Mouse (Mus musculus): ENCODE measurements around the gene Cxcr1. TPM values are rescaled to one million over a fixed set of nuclear protein-coding genes. Genes with fewer than 3 reads are reported as not detected.

Cxcr1 gene
- polyA plus RNA-seq, 1 experiment from 2014 or later = not detected

GRCm38 (mm10) chr1:74219922-74220321 is 25.5 kb upstream of the Cxcr1 start:
- H3K27ac ChIP-seq (replicated peaks) = no peak overlapping the region

DNA sequence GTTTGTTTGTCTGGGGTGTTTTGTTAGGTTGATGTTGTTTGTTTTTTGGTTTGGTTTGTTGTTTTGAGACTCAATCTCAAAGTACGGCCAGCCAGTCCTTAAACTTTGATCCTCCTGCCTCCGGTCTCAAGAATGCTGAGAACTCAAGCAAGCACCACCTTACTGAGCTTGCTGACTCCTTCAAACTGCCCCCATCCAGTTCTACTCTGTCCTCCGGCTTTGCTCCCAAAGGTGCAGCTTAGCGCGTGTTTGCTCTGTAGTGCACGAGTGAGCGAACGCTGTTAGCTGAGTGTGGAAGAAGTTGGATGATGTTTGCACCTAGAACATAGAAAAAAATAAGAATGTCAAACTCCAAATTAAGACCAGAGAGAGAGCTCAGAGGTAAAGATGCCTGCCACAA is 14.5 kb upstream of the Cxcr1 start:
- H3K4me3 ChIP-seq = no peak overlapping the region
- WGBS = 93% methylated on average over 8 of the region's 8 CpGs
- no peaks in the 10 kb centered on the region for H3K27me3 ChIP-seq (replicated peaks; ENCODE audit: low read depth, poor library complexity, severe bottlenecking)
- no peak for DNase-seq (ENCODE audit: low spot score)
- no peaks in the 10 kb centered on the region for H3K36me3 ChIP-seq (replicated peaks)
- peaks cover 2% of the 10 kb centered on the region; the same call in 1 of the 2 replicates for H3K4me1 ChIP-seq
- no peak overlapping the region for H3K27ac ChIP-seq (replicated peaks)
- H3K9me3 ChIP-seq = no peaks in the 10 kb centered on the region

More at GRCm38 (mm10) chr1:74219922-74220321, 25.5 kb upstream of the Cxcr1 start:
- no peaks in the 10 kb centered on the region for H3K36me3 ChIP-seq (replicated peaks)
- no peak for DNase-seq (ENCODE audit: low spot score)
- no peaks in the 10 kb centered on the region for H3K27me3 ChIP-seq (replicated peaks; ENCODE audit: low read depth, poor library complexity, severe bottlenecking)
- H3K9me3 ChIP-seq = no peaks in the 10 kb centered on the region
- no peaks in the 10 kb centered on the region for H3K4me1 ChIP-seq
- H3K4me3 ChIP-seq = no peak overlapping the region
- 90% methylated on average over 7 of the region's 7 CpGs for WGBS

DNA sequence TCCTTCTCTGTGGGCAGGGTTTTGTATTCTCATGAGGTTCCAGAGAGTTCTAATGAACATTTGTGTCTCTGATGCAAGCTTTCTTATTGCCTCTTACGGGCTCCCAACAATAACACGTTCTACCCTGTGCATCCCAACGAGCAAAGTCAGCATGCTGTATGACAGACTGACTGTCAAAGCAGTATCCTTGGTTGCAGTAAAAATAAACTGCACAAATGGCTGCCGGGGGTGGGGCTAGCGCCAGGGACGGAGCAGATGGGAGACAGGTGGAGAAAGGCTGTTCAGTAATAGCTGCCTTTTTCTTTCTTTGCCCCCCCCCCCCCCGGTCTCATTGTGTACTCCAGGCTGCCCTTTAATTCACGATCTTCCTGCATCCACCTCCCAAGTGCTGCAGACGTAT is 13.5 kb upstream of the Cxcr1 start:
- Histone ChIP-seq H3K9me3 (no peaks in the 10 kb centered on the region), H3K27ac (replicated peaks) (no peak overlapping the region), H3K27me3 (replicated peaks; ENCODE audit: low read depth, poor library complexity, severe bottlenecking) (no peaks in the 10 kb centered on the region), H3K4me3 (no peak overlapping the region), H3K36me3 (replicated peaks) (no peaks in the 10 kb centered on the region), H3K4me1 (peaks cover 2% of the 10 kb centered on the region; the same call in 1 of the 2 replicates)
- DNase-seq (ENCODE audit: low spot score) = no peak
- WGBS = 73% methylated on average over 9 of the region's 9 CpGs

DNA sequence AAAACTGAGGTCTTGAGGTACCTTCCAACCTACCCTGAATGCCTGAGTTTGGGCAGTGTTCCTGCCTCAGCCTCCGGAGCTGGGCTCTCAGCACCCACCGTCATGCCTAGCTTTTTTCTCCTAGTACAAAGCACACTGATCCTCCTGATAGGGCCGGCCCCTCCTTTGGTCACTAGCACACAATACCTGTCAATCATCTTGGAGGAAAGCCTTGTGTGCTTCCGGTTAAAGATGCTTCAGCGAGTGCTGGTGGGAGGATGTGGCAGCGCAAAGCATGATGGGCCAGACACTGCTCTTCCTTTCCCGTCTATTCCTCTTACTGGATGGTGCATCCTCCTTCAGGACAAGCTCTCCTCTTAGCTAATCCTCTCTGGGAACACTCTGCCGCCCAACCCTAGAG is 12.2 kb upstream of the Cxcr1 start:
- H3K27ac ChIP-seq (replicated peaks) = no peak overlapping the region
- no peaks in the 10 kb centered on the region for H3K36me3 ChIP-seq (replicated peaks)
- H3K27me3 ChIP-seq (replicated peaks; ENCODE audit: low read depth, poor library complexity, severe bottlenecking) = no peaks in the 10 kb centered on the region
- no peak overlapping the region for H3K4me3 ChIP-seq
- WGBS = 74% methylated on average over 8 of the region's 8 CpGs
- no peaks in the 10 kb centered on the region for H3K9me3 ChIP-seq
- peaks cover 2% of the 10 kb centered on the region; the same call in 1 of the 2 replicates for H3K4me1 ChIP-seq
- DNase-seq (ENCODE audit: low spot score) = no peak

DNA sequence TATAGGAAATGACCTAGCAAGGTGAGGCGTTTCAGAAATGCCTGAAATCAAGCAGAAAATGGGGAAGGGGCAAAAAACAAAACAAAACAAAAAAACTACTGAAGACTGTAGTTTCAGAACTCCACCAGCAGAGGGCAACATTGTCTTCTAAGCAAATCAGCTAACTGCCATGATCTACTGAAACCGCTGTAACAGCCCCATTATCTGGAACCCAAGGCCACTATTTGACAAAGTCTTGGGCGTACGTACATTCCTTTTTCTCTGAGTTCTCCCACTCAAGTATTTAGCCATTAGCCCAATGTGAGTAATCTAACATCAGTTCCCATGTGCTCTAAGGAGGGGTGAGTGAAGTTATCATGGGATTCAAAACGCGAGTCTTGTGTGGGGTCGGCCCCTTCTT is 11.4 kb upstream of the Cxcr1 start:
- Histone ChIP-seq H3K4me1 (peaks cover 5% of the 10 kb centered on the region), H3K27me3 (replicated peaks; ENCODE audit: low read depth, poor library complexity, severe bottlenecking) (no peaks in the 10 kb centered on the region), H3K4me3 (no peak overlapping the region), H3K27ac (replicated peaks) (no peak overlapping the region), H3K9me3 (no peaks in the 10 kb centered on the region), H3K36me3 (replicated peaks) (no peaks in the 10 kb centered on the region)
- no peak for DNase-seq (ENCODE audit: low spot score)
- 65% methylated on average over 7 of the region's 7 CpGs for WGBS

DNA sequence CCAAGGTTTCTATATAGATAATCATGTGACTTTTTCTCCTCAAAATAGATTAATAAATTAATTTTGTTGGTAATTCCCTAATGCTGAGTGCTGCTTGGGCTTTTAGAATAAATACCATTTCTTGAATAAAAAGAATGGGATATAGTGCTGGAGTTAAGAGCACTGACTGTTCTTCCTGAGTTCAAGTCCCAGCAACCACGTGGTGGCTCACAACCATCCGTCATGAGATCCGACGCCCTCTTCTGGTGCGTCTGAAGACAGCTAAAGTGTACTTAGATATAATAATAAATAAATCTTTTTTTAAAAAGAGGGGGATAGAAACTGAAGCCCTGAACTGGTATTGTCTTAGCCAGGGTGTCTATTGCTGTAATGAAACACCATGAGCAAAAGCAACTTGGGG is 9.0 kb upstream of the Cxcr1 start:
- Histone ChIP-seq H3K4me1 (peaks cover 8% of the 10 kb centered on the region), H3K27me3 (replicated peaks; ENCODE audit: low read depth, poor library complexity, severe bottlenecking) (no peaks in the 10 kb centered on the region), H3K36me3 (replicated peaks) (no peaks in the 10 kb centered on the region), H3K4me3 (no peak overlapping the region), H3K9me3 (no peaks in the 10 kb centered on the region), H3K27ac (replicated peaks) (no peak overlapping the region)
- DNase-seq (ENCODE audit: low spot score) = no peak
- WGBS = 72% methylated on average over 5 of the region's 5 CpGs

DNA sequence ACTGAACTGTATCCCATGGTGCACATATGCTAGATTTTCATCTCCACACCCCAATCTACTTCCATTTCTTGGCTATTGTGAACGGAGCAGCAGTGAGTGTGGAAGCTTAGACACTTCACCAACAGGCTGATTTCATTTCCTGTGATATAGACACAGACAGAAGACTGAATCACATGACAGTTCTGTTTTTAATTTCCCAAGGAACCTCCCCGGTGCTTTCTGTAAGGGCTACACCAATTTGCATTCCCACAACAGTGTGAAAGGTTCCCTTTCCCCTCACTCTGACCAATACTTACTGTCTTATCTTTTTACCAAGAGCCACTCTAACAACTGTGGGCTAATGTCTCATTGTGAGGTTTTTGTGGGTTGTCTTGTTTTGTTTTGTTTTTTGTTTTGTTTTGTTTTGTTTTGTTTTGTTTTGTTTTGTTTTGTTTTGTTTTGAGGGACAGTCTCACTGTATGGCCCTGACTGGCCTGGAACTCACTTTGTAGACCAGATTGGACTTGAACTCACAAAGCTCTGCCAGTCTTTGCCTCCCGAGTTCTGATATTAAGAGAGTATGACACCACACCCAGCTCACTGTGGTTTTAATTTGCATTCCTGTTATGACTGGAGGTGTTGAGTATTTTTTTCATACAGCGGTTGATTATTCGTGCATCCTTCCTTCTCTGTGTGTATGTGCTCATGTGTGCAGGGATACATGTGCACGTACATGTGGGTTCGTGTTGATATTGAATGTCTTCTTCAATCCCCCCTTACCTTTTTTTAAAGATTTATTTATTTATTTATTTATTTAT is 6.8 kb upstream of the Cxcr1 start:
- Histone ChIP-seq H3K4me1 (peaks cover 6% of the 10 kb centered on the region), H3K4me3 (no peak overlapping the region), H3K27me3 (replicated peaks; ENCODE audit: low read depth, poor library complexity, severe bottlenecking) (no peaks in the 10 kb centered on the region), H3K9me3 (no peaks in the 10 kb centered on the region), H3K27ac (replicated peaks) (no peak overlapping the region), H3K36me3 (replicated peaks) (no peaks in the 10 kb centered on the region)
- 78% methylated on average over 7 of the region's 7 CpGs for WGBS
- DNase-seq (ENCODE audit: low spot score) = no peak

GRCm38 (mm10) chr1:74199046-74199445 is 4.6 kb upstream of the Cxcr1 start:
- Histone ChIP-seq H3K4me1 (peaks cover 6% of the 10 kb centered on the region), H3K36me3 (replicated peaks) (no peaks in the 10 kb centered on the region), H3K4me3 (no peak overlapping the region), H3K27me3 (replicated peaks; ENCODE audit: low read depth, poor library complexity, severe bottlenecking) (no peaks in the 10 kb centered on the region), H3K27ac (replicated peaks) (no peak overlapping the region), H3K9me3 (no peaks in the 10 kb centered on the region)
- no peak for DNase-seq (ENCODE audit: low spot score)
- 88% methylated on average over 8 of the region's 8 CpGs for WGBS

DNA sequence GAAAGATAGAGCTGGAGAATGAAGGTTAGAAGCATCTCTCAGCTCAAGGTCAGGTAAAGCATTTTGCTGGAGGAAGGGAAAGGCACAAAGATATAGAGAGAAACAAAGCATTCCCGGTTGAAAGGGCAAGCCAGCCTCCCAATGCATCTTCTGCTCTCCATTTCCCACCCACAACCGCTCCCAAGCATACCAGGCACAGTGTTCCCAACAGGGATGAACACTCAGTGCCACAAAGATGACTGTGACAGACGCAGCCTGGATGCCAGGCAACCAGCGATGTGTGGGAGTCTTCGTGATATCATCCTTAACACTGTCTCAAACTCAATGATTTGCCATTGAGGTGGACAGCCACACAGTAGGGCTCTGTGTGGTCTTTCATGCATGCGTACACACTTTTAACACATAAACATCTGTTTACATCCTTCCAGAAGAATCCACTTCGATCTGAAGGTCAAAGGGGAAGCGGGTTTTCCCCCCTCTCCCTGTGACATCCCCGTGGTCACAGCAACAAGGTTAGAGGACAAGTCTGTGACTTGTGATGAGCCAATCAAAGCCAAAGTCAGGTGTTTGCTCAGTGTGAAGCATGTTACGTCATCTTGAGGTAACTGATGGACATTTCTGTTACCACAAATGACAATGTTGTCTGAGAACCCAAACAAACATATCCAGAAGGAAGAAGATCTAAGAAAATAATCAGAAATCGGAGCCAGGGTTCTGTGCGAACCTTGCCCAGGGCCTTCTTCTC is 3.5 kb upstream of the Cxcr1 start:
- no peak for DNase-seq (ENCODE audit: low spot score)
- Histone ChIP-seq H3K27ac (replicated peaks) (no peak overlapping the region), H3K36me3 (replicated peaks) (no peaks in the 10 kb centered on the region), H3K27me3 (replicated peaks; ENCODE audit: low read depth, poor library complexity, severe bottlenecking) (no peaks in the 10 kb centered on the region), H3K4me3 (no peak overlapping the region), H3K9me3 (no peaks in the 10 kb centered on the region), H3K4me1 (peaks cover 6% of the 10 kb centered on the region)
- 82% methylated on average over 12 of the region's 12 CpGs for WGBS

GRCm38 (mm10) chr1:74196621-74197419 is 2.4 kb upstream of the Cxcr1 start:
- Histone ChIP-seq H3K27ac (replicated peaks) (no peak overlapping the region), H3K4me1 (peaks cover 6% of the 10 kb centered on the region), H3K9me3 (no peaks in the 10 kb centered on the region), H3K4me3 (no peak overlapping the region), H3K27me3 (replicated peaks; ENCODE audit: low read depth, poor library complexity, severe bottlenecking) (no peaks in the 10 kb centered on the region), H3K36me3 (replicated peaks) (no peaks in the 10 kb centered on the region)
- 79% methylated on average over 17 of the region's 17 CpGs for WGBS
- DNase-seq (ENCODE audit: low spot score) = no peak

DNA sequence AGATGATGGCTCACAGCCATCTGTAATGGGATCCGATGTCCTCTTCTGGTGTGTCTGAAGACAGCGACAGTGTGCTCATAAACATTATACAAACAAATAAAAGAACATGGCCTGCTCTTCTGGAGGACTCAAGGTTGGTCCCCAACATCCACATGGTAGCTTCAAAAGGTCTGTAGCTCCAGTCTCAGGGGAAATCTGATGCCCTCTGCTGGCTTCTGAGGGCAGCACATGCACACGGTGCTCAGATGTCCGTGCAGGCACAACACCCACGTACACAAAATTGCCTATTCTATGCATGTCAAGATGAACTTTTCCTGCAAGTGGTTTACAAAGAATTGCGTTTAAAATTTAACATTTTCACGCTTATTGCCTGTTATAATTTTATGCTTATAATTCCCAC is 1.5 kb upstream of the Cxcr1 start:
- Histone ChIP-seq H3K36me3 (replicated peaks) (no peaks in the 10 kb centered on the region), H3K4me3 (no peak overlapping the region), H3K9me3 (no peaks in the 10 kb centered on the region), H3K27ac (replicated peaks) (no peak overlapping the region), H3K27me3 (replicated peaks; ENCODE audit: low read depth, poor library complexity, severe bottlenecking) (no peaks in the 10 kb centered on the region), H3K4me1 (peaks cover 4% of the 10 kb centered on the region)
- 54% methylated on average over 7 of the region's 7 CpGs for whole genome bisulfite sequencing
- DNase-seq (ENCODE audit: low spot score) = peak; percentile 36

- DNase-seq (ENCODE audit: low spot score) = no peak
- Histone ChIP-seq H3K9me3 (no peaks in the 10 kb centered on the region), H3K27ac (replicated peaks) (no peak overlapping the region), H3K4me1 (no peaks in the 10 kb centered on the region), H3K36me3 (replicated peaks) (no peaks in the 10 kb centered on the region), H3K4me3 (no peak overlapping the region), H3K27me3 (replicated peaks; ENCODE audit: low read depth, poor library complexity, severe bottlenecking) (no peaks in the 10 kb centered on the region)
- WGBS = 86% methylated on average over 2 of the region's 2 CpGs
Observed at GRCm38 (mm10) chr1:74192711-74193110, 1.7 kb downstream of the Cxcr1 start.
